9 mouse cellular contexts compared by ENCODE assay signal in genomic region chr7:100073959-100074358, GRCm38 (mm10). TPM values are rescaled to one million over a fixed set of nuclear protein-coding genes. Genes with fewer than 3 reads are reported as not detected.
DNase-seq lines count a peak whose midpoint lies in the region; ATAC-seq and TF ChIP-seq lines count a peak whose summit lies in the region.
"Had no signal": no experiment of that assay in that cellular context is flagged by ENCODE, and none has a peak within 500 bp of the region (broad histone marks: within the 10 kb centered on the region; RNA-seq: fewer than 3 reads in every experiment).

No protein-coding gene starts in this region.

- H3K36me3 ChIP-seq in kidney, postnatal 0 days (ENCODE audit: insufficient read depth, low read length): no peaks in the 10 kb centered on the region
- no peaks in the 10 kb centered on the region for H3K36me3 ChIP-seq in lung, postnatal 0 days (ENCODE audit: insufficient read depth, low read length)

- no peak for ATAC-seq in kidney, postnatal 0 days (replicated peaks; ENCODE audit: low FRiP score, low read depth)
- peak; percentile 56 for ATAC-seq in lung, postnatal 0 days

- no peak overlapping the region for H3K27ac ChIP-seq in kidney, postnatal 0 days
- H3K27ac ChIP-seq in lung, postnatal 0 days (ENCODE audit: low read length): no peak overlapping the region

- H3K9ac ChIP-seq in kidney, postnatal 0 days (ENCODE audit: low read depth, low read length): no peak overlapping the region
- no peak overlapping the region for H3K9ac ChIP-seq in lung, postnatal 0 days (replicated peaks; ENCODE audit: low read depth)

- H3K4me3 ChIP-seq in kidney, postnatal 0 days (replicated peaks; ENCODE audit: low read depth, low read length): no peak overlapping the region
- no peak overlapping the region for H3K4me3 ChIP-seq in lung, postnatal 0 days (ENCODE audit: low read depth, low read length)
- H3K4me3 ChIP-seq: erythroblast, embryonic 14.5 days had no signal

- no peaks in the 10 kb centered on the region for H3K4me1 ChIP-seq in kidney, postnatal 0 days (replicated peaks; ENCODE audit: insufficient read depth, low read length)
- no peaks in the 10 kb centered on the region for H3K4me1 ChIP-seq in lung, postnatal 0 days (ENCODE audit: insufficient read depth, low read depth, low read length)

- H3K9me3 ChIP-seq in kidney, postnatal 0 days (replicated peaks; ENCODE audit: low read length): no peaks in the 10 kb centered on the region
- H3K9me3 ChIP-seq in lung, postnatal 0 days (ENCODE audit: low read length): no peaks in the 10 kb centered on the region

- no peak for TF ChIP-seq CTCF in kidney, postnatal 0 days (IDR thresholded peaks at IDR 0.05; ENCODE audit: low read depth)
- TF ChIP-seq CTCF in lung, postnatal 0 days (IDR thresholded peaks at IDR 0.05): peak; percentile 34

- no peak overlapping the region for H3K4me2 ChIP-seq in kidney, postnatal 0 days (ENCODE audit: low read length)
- no peak overlapping the region for H3K4me2 ChIP-seq in lung, postnatal 0 days (replicated peaks; ENCODE audit: low read depth, low read length)

- DNase-seq in kidney, postnatal 0 days (ENCODE audit: low spot score): peak; percentile 27
- DNase-seq in kidney, adult 11 months: no peak
- DNase-seq in gastrocnemius, adult 18-20 months (ENCODE audit: low spot score): peak; percentile 74
- DNase-seq in heart, adult 9 months (ENCODE audit: low spot score in 2 of 2): peak; percentile 56 to 60
- peak; percentile 50 for DNase-seq in lung, postnatal 0 days (ENCODE audit: low spot score)
- DNase-seq in spleen, adult 18-20 months: no peak
- DNase-seq in cerebellum, adult 9-11 months: no peak
- DNase-seq: right cerebral cortex, postnatal 14 days had no signal

- no peaks in the 10 kb centered on the region for H3K27me3 ChIP-seq in kidney, postnatal 0 days (ENCODE audit: insufficient read depth, low read length)
- no peaks in the 10 kb centered on the region for H3K27me3 ChIP-seq in lung, postnatal 0 days (replicated peaks; ENCODE audit: insufficient read depth, low read length)

- 45% methylated on average over 2 of the region's 2 CpGs for WGBS in kidney, postnatal 0 days
- 47% methylated on average over 2 of the region's 2 CpGs for WGBS in lung, postnatal 0 days

- TF ChIP-seq EP300 in lung, postnatal 0 days (IDR thresholded peaks at IDR 0.05): no peak

RNA-seq across cellular contexts. Expression of gene Pold3, which starts 47.4 kb away (rescaled TPM):
- polyA plus RNA-seq in kidney, postnatal 0 days (2015; fragmentation: Nextera tagmentation; extraction: Ambion mirVana): 34.8 and 42.1 TPM in 2 replicates
- total RNA-seq in gastrocnemius, adult 18-20 months (2021): 1 to 10 TPM; 4.8 to 5.2 TPM
- 18.2 and 19.3 TPM in 2 replicates for polyA plus RNA-seq in lung, postnatal 0 days (2015; fragmentation: Nextera tagmentation; extraction: Ambion mirVana)

Comparison
In these comparisons a context has a peak if more than half of its experiments do, and no peak if none do; other contexts are left out.
1. DNase-seq: peak in kidney, postnatal 0 days (single experiment), gastrocnemius, adult 18-20 months (single experiment), heart, adult 9 months (2 of 2) and lung, postnatal 0 days (single experiment); none in kidney, adult 11 months (single experiment), spleen, adult 18-20 months (0 of 2) and cerebellum, adult 9-11 months (single experiment).